Mouse (Mus musculus) layer of hippocampus, adult 9-10 months (tissue): ENCODE measurements around the gene Gm20388.

Source experiments
- DNase-seq: peaks from one replicate; pipeline ENCODE4 v3.0.0; 2022; ENCODE audit warnings: low spot score

The Gm20388 gene

DNA sequence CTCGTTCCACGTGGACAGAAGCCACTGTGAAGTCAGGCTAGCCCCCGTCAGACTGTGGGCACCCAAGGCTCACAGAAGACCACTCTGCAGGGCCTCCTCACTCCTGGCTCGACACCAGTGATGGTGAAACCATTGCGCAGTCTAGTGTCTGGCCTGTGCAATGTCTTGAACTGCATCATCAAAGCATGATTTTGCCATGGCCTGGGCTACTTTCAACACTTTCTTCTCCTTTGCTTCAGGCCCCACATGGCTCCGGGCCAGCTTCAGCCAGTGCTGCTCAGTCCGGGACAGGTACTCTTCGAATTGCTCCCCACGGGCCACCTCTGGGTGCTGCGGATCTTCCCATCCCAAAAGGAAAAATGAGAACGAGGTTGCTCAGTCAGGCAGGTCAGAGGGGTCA, 1885.8 kb downstream of the Gm20388 start:
- no peak for DNase-seq

DNA sequence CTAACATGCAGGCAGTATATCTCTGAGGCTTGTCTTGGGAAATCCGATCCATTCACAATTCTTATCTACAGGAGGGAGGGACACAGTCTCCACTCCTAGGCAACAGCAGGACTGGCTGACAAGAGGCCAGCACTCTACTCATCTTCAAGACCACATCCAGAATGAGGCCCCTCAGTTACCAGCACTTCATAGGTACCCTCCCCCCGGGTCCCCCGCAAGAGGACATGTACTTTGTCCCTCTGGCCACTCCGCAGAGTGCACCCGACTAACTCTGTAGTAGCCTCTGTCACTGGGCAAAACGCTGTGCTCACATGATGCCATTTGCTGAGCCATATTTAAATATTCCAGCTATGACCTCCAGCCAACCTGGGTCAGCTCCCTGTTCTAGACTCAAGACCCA, 1887.8 kb downstream of the Gm20388 start:
- DNase-seq, result no peak

DNA sequence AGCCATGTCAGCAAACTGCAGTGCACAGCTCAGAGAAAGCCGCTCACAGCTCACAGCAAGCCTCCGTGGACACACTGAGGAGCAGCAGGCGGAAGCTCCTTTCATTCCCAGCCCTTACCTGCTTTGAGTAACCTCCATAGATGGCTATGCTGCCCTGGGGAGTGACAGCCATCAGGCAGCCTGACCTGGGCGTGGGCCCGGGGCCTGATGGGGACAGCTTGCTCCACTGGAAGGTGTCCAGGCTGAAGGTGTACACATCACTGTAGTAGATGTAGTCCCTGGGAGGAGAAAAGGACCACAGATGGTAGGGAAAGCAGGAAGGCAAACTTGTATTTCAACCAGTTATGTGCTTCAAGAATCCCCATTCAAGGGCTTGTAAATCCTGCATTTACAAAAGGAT, 1894.2 kb downstream of the Gm20388 start:
- no peak for DNase-seq

DNA sequence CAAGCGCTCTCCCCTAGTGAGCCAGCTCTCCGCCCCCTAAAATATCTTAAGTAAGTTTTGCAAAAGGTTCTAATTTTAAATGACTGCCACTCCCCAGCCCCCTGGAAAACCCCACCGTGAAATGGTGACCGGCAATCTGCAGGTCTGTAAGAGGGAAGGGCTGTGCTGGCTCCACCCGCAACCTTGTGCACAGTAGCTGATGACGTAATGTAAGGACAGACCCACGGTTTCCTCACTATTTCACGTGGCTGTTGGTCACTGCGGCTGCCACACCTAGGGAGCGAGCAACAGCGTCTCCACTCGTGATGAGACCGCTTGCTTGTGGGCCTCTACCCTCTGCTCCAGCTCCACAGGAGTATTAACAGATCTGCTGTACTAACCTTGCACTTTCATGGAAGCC, 1895.5 kb downstream of the Gm20388 start:
- DNase-seq, result no peak

DNA sequence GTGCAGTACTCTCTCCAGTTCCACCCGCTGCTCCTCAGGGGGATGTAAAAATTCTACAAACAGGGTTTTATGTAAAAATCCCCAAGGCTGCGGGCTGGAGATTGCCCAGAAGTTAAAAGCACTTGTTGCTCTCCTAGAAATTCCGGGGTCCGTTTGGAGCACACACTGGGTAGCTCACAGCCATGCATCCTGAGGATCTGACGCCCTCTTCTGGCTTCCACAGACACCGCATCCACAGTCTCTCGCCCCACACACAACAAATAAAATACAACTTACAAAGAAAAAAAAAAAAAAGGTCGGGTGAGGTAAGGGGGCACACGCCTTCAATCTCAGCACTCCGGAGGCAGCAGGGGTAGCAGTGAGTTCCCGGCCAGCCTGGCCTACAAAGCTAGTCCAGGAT, 1897.4 kb downstream of the Gm20388 start:
- DNase-seq, result no peak

DNA sequence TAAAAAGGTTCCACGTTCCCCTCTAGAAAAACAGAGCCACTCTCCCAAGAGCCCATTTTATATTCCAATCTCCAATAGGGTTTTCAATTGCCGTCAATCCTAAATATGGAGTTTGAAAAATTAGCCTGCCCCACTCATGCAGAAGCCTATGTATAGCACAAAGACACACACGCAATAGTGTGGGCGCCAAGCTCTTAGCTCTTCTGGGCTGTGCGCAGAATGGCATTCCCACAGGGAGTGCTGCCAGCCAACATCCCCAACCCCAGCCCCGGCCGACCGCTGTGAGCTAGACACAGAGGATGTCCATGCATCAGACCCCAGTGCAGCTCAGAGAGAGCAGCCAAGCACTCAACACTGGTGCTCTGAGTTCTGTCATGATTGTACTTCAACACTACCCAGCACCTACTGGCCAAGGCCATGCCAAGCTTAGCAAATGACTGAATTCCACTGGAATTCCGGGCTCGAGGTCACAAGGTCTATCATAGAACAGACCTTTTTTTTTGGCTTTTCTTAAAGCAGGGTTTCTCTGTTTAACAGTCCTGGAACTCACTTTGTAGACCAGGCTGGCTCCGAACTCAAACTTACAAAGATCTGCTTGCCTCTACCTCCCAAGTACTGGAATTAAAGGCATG, 1899.0 kb downstream of the Gm20388 start:
- DNase-seq, result no peak

DNA sequence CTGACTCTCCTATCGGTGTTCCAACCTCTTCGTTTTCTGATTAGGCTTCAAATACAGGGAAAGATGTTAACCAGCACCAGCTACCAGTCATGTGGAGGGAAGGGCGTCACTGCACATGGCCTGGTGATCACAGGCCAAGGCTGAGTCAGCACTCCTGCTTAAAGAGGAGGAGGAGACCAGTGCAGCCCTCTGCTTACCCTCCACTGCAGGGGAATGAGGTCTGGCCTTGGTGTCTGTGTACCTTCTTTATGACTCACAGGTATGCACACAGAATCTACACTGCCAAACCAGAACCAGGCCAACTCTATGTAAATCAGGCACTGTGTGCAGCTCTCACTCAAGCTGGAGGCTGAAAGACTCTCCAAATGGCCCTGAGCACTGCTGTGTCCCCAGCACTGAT, 1900.9 kb downstream of the Gm20388 start:
- DNase-seq, result no peak

DNA sequence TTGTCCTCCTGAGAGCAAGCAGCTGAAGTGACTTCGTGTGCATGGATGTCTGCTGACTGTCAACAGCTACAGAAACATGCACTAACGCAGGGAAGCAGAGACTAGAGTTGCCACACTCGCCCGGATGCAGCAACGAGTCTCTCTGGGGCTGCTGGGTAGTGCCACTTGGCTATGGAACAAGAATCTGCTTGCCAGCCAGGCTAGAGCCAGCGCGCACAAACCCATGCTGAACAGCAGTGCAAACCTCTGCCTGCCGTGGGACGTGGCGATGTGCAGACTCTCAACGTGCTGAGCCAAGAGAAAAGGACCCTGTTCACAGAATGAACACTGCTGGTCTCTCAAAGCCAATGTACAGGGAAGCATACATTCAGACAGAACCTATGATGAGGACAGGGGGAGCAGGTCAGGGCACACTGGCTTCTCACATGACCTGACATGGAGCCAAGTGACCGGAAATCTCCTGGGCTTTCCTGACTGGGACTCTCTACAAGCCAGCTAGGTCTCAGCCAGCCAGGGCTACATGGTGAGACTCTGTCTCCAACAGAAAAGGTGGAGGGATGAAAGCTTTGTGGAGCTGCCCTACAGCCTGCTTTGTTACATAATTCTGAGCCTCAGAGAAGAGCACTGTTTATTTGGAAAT, 1901.4 kb downstream of the Gm20388 start:
- DNase-seq, result no peak

DNA sequence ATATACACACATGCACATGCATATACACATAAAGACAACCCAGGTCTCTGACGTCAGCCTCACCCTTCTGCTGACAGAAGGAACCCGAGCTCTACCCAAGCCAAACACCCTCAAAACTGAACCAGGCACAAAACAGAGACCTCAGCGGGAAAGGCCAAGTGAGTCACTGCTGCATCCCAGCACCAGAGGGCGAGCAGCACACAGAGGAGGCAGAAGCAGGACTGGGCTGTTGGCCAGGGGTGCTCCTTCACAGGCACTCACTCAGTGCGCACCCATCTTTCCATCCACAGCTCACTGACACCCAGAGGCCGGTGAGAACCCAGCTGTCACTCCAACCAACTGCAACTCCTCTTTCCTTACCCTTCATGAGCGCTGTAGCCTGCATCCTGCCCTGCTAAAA, 1907.6 kb downstream of the Gm20388 start:
- DNase-seq, result no peak

DNA sequence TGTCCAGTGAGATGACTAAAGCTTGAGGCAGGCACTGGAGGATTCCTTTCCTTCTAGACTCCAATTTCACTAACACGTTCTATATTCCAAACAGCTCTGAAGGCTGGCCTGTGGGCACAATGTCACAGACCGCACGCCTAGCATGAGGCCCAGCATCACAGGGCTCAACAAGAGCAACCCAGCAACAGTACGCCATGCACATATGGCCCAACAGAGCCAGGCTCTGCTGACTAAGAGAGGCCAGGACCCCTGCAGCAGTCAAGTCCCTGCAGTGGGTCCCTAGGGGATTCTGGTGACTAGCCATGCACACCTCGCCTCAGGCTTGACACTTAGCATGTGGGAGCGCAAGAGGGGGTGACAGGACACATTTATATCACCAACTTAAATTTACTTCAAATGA, 1910.2 kb downstream of the Gm20388 start:
- DNase-seq, result no peak

DNA sequence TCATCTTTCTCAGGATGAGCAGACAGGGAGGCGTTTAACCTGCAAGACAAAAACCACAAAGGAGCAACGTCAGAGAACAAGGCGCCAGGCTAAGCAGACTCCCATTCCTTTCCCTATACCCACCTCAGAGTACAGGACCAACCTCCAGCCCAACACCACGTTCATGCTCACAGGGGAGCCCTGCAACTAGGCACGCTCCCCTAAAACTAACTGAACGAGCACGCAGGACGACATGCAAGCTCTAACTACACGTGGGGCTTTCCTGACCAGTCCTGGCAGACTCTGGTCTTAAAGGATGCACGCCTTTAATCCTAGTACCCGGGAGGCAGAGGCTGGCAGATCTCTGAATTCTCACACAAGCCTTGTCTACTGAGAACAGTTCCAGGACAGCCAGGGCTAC, 1910.7 kb downstream of the Gm20388 start:
- no peak for DNase-seq

DNA sequence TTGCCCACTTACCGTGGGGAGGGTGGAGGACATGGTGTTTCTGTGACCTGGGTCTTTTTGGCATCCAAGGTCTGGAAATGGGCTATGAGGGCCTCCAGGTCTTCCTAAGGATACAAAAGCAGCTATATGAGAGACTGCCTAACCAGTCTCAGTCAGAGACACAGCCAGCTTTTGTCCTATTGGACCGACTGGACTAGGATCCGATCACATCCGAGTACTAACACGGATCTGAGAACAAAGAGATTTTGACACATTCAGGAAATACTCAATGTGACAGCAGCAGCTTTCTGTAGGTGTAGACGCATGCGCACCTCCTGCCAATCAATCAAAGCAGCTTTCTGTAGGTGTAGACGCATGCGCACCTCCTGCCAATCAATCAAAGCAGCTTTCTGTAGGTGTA, 1911.1 kb downstream of the Gm20388 start:
- DNase-seq, result no peak

DNA sequence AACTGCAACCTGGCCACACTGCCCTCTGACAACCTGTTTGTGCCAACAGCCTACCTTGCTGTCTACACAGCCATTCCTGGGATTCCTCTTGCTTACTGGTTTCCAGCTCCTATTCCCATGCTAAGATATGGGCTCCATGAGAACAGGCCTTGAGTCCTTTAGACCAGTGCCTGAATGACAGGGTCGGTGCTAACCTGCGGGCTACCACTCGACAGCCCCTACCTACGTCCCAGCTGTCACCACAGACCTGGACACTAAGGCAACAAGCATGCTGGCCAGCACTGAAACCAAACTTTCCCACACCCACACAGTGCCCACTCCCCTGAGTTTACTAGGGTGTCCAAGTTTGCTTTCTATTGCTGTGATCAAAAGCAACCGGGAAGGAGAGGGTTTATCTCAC, 1917.1 kb downstream of the Gm20388 start:
- DNase-seq, result no peak

DNA sequence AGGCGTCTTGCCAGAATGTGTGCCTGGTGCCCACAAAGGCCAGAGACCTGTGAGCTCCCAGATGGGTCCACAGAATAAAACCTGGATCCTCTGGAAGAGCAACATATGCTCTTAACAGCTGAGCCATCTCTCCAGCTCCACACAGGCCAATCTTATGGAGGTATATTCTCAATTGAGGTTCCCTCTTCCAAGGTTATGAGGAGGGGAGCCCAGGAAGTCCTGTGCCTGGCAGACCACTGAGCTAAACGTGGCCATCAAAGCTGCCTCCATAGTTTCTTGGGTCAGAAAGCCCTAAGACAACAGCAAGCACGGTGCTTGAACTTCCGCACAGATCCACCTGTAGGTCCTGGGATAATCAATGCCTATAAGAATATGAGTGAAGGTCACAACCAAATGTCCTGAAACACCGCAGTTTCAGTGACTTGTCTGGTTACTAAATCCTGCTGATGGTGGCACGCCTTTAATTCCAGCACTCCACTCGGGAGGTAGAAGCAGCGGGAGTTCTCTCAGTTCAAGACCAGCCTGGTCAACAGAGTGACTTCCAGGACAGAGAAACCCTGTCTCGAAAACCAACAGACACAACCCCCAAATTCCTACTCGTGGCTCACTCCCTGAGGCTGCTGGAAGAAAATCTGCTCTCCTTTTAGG, 1917.9 kb downstream of the Gm20388 start:
- no peak for DNase-seq

DNA sequence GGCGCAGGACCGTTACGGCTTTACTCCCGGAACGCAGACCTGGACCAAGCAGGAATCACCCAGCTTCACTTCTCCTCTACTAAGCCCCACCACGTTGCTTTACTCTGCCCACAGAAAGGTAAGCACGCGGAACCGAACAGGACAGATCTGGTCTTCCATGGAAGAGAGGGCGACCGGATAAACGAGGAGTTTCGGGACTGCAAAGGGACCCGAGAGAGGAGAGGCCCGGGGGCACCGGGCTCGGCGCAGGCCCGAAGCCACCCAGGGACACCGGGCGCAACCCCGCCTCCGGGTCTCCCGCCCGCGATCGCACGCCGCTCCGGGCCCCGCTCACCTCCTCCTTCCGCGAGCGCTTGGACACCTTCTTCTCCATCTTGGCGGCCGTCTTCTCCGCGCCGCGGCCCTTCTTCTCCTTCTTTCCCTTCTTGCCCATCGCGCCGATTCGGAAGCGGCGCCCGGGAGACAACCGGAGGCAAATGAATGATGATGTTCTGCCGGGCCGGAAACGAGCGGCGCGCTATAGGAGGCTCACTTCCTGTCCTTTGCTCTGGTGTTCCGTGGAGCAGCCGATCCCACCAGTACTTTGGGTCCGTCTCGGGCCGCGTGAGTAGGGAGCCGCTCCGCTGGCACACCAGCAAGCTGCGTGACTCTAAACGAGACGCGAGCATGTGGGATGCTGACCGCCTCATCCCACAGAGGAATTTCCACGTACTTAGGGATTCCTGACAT, 1918.6 kb downstream of the Gm20388 start, which contains the start of gene Klhdc4:
TSS of gene Klhdc4 (minus strand) at position 522 of the 729 bp plus-strand sequence.
- DNase-seq, result peak; percentile 83

DNA sequence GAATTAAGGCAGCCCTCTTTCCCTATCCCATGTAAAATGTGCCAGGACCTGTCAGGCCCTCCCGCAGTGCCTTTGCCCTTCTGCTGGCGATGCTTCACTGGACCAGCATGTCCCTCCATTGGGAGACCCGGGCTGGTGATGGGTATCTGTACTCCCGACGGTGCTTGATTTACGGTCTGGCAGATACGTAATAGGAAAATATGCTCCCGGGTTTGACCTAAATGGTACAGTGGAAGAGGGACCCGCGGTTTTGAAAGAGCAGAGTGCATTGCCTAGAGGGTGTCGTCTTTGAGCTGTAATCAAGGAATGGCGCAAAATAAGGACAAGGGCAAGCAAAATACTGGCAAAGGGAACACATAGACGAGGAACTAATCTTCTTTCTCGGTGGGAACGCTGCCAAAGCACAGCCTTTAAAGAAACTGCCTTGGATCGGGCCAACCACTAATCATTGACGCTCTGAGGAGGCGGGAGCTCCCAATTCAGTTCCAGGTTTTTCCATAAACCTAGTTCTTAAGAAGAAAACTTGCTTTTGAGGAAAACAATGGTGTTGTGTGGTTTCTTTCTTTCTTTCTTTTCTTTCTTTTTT, 1919.2 kb downstream of the Gm20388 start:
- no peak for DNase-seq

DNA sequence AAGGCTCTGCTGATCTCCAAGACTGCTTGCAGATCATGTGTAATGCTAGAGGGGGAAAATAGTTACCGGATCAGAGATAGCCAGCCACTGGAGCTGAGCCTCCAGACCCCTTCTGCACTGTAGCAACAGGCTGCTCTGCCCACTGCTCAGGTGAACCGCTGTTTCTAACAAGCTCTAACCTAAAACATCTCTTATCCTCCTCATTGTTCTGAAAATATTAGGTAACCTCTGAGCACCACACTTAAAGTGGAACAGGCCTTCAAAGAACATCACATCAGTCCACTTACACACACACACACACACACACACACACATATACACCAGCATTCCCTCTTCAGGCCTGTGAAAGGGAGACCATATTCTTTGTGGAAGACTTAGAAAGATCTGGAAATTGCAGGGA, 1921.4 kb downstream of the Gm20388 start:
- DNase-seq, result no peak

DNA sequence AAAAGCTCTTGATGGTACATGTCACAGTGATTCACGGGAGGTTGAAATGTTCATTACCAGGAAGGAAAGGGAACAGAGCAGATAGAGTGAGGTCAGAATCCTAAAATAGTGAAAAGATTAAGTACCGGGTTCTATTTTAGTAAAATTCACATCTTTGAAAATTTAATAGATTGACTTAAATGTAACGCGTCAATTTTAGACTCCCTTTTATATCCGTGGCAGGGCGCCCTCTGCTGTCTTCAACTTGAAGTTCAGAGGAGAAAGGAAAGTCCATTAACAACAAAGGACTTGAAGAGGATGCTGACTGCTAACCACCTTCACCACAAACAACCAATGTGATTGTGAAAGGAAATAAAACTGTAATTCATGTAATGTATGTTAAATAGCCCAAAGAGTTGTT, 1921.9 kb downstream of the Gm20388 start:
- peak; percentile 78 for DNase-seq

DNA sequence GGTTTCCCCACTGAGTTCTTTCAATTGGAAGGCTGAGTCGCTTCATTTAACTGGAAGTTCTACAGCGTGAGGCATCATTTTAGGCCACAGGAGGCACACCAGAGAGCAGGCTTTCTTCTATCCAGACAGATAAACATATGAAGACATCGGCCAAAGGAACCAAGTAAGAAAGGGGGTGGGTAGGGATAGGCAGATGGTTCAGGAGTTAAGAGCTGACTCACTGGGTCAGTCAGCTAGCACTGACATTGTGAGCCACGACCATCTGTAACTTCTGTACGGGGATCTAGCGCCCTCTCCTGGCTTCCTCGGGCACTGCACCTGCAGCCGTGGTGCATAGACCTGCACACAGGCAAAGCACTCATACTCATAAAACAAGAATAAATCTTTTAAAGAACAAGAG, 1930.6 kb downstream of the Gm20388 start:
- DNase-seq, result peak; percentile 56

DNA sequence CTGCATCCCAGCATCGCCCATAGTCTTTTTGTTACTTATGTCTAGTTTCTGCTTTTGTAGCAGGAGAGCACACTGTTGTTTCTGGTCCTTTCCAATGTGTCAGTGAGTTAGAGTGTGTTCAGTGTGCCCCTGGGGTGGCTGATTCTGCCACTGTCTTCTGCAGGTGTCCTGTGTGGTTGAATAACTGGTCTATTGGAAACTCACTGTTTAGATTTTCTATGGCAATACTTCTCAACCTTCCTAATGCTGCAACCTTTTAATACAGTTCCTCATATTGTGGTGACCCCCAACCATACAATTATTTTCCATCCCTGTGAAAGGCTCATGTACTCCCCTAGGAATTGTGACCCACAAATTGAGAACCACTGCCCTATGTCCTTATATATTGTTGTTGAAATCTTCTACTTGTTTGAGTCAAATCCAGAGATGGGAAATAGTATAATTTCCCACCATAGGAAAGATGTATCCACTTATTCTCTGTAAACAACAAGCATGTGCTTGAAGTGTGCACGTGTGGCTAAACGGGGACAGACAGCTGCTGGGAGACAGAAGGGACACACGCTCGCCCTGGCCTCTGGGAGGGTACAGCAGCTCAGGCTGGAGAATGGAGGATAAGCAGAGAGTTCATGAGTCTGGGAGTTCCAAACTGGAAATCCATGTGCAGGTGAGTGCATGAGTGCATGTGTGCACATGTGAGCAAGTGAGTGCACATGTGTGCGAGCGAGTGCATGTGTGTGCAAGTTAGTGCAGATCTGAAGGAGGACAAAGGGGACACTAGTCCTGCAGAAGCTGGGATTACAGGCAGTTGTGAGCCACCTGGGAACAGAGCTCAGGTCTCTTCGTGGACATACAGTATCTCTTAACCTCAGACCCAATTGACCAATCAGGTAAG, 1931.7 kb downstream of the Gm20388 start:
- DNase-seq, result no peak

DNA sequence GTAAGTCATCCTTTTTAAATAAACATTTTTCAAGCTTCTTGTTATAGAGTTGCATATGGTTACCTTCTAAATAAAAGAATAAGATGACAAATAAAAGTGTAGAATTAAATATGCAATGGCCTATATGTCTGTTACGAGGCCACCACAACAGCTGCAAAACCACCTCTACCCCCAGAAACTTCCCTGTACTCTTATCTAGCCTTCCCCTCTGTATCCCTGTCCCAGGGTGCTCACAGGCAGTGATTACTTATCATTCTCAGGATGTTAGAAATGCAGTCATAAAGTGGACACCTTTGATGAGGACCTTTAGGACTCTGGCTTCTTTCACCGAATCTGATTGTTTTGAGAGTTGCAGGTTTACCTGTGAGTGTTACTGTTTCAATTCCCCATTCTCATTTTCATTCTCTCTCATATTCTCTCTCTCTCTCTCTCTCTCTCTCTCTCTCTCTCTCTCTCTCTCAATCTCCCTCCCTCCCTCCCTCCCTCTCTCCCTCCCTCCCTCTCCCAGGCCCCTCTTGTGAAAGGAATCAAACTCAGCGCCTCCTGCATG, 1932.6 kb downstream of the Gm20388 start:
- no peak for DNase-seq
